Mouse (Mus musculus): ENCODE data around the gene Tas2r139.

The Tas2r139 gene

DNA sequence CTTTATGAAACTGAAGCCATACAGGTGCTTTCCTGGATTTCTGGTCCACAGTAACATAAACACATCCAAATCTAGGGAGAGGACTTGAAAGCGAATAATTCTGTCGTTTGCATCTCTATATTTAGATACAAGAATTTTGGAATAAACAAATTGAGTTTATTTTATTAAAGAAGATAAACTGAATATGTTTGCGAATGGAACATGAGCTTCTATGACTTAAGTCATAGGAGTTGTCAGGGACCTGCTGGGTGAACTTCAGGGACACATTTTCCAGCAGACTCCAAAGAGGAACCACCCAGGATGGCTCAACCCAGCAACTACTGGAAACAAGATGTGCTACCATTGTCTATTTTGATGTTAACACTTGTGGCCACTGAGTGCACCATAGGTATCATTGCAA lies at the start of gene Tas2r139:
TSS of gene Tas2r139 (plus strand) at position 301 of the 400 bp plus-strand sequence.
- 63% methylated on average over 3 of the region's 3 CpGs for WGBS

DNA sequence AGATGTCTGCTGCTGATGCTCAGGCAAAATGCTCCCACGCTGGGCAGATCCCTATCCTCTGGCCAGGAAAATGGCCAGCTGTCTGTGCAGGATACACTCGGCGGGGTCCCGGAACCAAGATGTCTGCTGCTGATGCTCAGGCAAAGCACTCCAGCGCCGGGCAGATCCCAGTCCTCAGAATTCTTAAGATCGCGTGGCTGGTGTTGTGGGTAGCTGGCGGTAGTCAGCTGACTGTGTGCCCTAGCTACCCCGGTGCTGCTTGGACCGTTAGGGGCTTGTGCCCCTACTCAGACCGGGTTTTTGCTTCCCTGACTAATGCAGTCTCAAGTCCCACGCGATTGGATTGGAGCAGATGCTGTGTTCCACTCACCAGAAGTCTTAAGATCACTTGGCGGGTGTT lies 10.4 kb downstream of the Tas2r139 start:
- 80% methylated on average over 15 of the region's 15 CpGs for WGBS

DNA sequence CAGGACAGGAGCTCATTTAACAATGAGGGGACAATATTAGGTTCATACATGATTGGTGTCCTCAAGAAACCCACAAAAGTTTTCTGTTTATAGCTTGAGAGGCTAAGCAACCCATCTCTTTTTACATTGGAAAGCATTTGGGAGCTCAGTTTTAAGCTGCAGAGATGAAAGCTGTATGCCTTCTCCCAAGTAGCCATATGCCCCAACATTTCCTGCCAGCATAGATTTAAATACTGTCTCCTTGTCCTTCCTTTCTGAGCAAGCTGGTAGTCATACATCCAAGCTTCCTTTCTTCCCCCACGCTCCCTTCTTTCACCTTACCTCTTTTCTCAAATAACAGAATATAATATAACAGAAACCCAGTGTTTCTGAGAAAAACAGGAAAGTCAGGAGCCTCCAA lies 41.7 kb downstream of the Tas2r139 start:
- 37% methylated on average over 1 of the region's 1 CpGs for WGBS

DNA sequence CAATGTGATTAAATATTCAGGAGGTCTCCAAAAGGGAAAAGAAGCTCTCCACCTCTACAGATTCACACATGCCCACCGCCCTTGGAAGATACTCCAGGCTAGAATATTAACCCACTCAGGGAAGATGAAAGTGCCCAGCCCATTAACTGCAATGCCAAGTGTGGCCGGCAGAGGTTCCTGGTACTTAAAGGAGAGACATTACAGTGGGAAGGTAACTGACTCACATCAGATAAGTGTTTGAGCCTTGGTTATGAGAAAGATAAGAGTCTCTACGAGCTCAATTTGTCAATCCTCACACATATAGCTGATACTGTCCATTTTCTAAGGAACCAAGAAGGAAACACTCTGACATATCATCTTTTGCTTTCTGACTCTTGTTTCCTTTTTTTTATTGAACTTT lies 45.5 kb downstream of the Tas2r139 start:
- WGBS = 61% methylated on average over 3 of the region's 3 CpGs
